Mouse (Mus musculus) heart, adult 10 weeks (tissue): ENCODE data around the gene Ldb2. TPM values are rescaled to one million over a fixed set of nuclear protein-coding genes. Genes with fewer than 3 reads are reported as not detected.

Source experiments
- polyA plus RNA-seq: library from polyadenylated mRNA; stranded (reverse); fragments of 350-450 nt; fragmentation: Illumina TruSeq; extraction: RNeasy Lipid Tissue Mini Kit (QIAGEN cat#74804); gene quantifications from one replicate; pipeline ENCODE4 v1.2.3, GENCODE M21; 2014; ENCODE audit warnings: low read depth, low replicate concordance

The Ldb2 gene
- 6.3 TPM for polyA plus RNA-seq

DNA sequence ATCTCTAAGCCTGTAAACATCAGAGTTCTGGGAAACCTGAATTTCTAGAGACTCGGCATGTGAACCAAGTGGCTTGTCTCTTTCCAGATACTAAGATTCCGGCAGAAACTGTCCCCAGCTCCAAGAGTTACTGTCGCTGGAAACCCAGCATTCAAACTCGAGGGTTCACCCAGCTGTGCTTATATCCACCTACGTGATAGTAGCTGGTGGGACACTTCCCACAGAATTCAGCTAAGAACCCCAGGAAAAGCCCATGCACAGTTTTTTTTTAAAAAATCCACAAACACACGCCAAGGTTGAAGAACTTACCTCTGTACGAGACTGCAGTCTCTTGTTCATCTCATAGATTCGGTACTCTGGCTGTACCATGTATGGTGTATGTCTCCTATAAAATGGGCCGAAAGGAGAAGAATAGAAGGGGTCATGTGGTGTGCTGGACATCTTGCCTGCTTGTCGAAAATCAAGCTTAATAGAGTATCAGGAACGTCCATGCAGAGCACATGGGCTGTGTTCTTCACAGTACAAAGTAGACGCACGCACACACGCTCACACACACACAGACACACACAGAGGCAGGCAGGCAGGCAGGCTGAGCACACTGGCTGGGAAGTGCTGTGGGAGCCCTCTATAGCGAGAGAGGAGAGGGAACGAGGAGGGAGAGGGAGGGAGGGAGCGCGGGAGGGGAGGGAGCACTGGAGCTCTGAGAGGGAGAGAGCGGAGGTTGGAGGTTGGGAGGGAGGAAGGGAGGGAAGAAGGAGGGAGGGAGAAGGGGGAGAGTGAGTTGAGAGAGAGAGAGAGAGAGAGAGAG, at the start of gene Ldb2:
Gene Ldb2 (minus strand): TSS at position 628 of the 808 bp plus-strand sequence.

